Mouse (Mus musculus) CH12.LX (cell line): ENCODE measurements around the gene Haus3. TPM values are rescaled to one million over a fixed set of nuclear protein-coding genes. Genes with fewer than 3 reads are reported as not detected.

Experiments used
- DNase-seq: peaks from one replicate; pipeline ENCODE4 v3.0.0-alpha.2; 2013; ENCODE audit errors: extremely low read depth
- H3K27ac ChIP-seq: 2 replicates; pipeline ENCODE4 v1.5.1; 2012; ENCODE audit warnings: low read depth, mild to moderate bottlenecking, control low read depth, moderate library complexity; ENCODE audit not compliant: insufficient read depth
- H3K27me3 ChIP-seq: replicated peaks from 2 replicates; pipeline ENCODE3; 2012; ENCODE audit warnings: inconsistent platforms
- H3K36me3 ChIP-seq, 2 experiments: replicated peaks in 1 of 2; 2 replicates each; pipeline versions ENCODE3 to v1.6.1; 2012; ENCODE audit warnings: inconsistent platforms in 1 of 2, low read length in 1 of 2, mild to moderate bottlenecking in 1 of 2, mixed read lengths in 1 of 2, moderate library complexity in 1 of 2; ENCODE audit not compliant: control insufficient read depth in 1 of 2, insufficient read depth in 1 of 2
- H3K4me1 ChIP-seq, 2 experiments: 2 replicates each; pipeline ENCODE4 v1.6.1; 2012; ENCODE audit warnings: inconsistent platforms in 1 of 2, moderate library complexity in 1 of 2; ENCODE audit not compliant: insufficient read depth in 2 of 2, control insufficient read depth in 1 of 2
- H3K4me2 ChIP-seq: 2 replicates; pipeline ENCODE4 v1.6.1; 2012; ENCODE audit warnings: low read depth, mild to moderate bottlenecking, control low read depth; ENCODE audit not compliant: poor library complexity, insufficient read depth, severe bottlenecking
- H3K4me3 ChIP-seq, 3 experiments: fragments of 150-350 bp in 1 of 3; sonication (generic) in 1 of 3; replicated peaks in 1 of 3; 2 replicates each; pipeline versions ENCODE3 to v1.5.1; 2011 to 2012; ENCODE audit warnings: low read depth in 2 of 3, low read length in 2 of 3, mild to moderate bottlenecking in 2 of 3, moderate library complexity in 2 of 3, control low read depth in 1 of 3, improper control_type of control experiment in 1 of 3, inconsistent platforms in 1 of 3, mixed read lengths in 1 of 3; ENCODE audit not compliant: poor library complexity in 1 of 3
- H3K79me2 ChIP-seq: replicated peaks from 2 replicates; pipeline ENCODE4 v1.6.1; 2012; ENCODE audit warnings: mild to moderate bottlenecking, moderate library complexity; ENCODE audit not compliant: control insufficient read depth, poor library complexity, insufficient read depth, severe bottlenecking; ENCODE audit errors: extremely low read depth
- H3K9ac ChIP-seq: 2 replicates; pipeline ENCODE4 v1.6.1; 2012; ENCODE audit warnings: low read depth, mild to moderate bottlenecking, control low read depth, moderate library complexity; ENCODE audit not compliant: insufficient read depth
- H3K9me3 ChIP-seq: replicated peaks from 2 replicates; pipeline ENCODE3; 2012; ENCODE audit warnings: low read length, inconsistent platforms, mixed read lengths
- CHD1 ChIP-seq: IDR thresholded peaks from 2 replicates; pipeline ENCODE4 v1.6.1; 2012; ENCODE audit warnings: low read depth, low read length, improper control_type of control experiment, inconsistent platforms
- CTCF ChIP-seq, 2 experiments: IDR thresholded peaks in 1 of 2; conservative IDR thresholded peaks in 1 of 2; 2 replicates each; pipeline ENCODE4 v1.5.1; 2011 to 2012; ENCODE audit warnings: low read depth in 2 of 2, low read length in 2 of 2, improper control_type of control experiment in 1 of 2, inconsistent platforms in 1 of 2, mild to moderate bottlenecking in 1 of 2, moderate library complexity in 1 of 2
- E2F4 ChIP-seq: IDR thresholded peaks from 2 replicates; pipeline ENCODE4 v1.6.1; 2011; ENCODE audit warnings: low read depth, low read length, improper control_type of control experiment; ENCODE audit not compliant: insufficient replicate concordance
- EP300 ChIP-seq: IDR thresholded peaks from 2 replicates; pipeline ENCODE4 v1.6.1; 2011; ENCODE audit warnings: low read length, improper control_type of control experiment
- GABPA ChIP-seq: IDR thresholded peaks from 2 replicates; pipeline ENCODE4 v1.6.1; 2012; ENCODE audit warnings: low read depth, low read length, improper control_type of control experiment, inconsistent platforms; ENCODE audit not compliant: insufficient replicate concordance
- MAFK ChIP-seq: IDR thresholded peaks from 2 replicates; pipeline ENCODE4 v1.6.1; 2011; ENCODE audit warnings: low read length, improper control_type of control experiment; ENCODE audit not compliant: insufficient replicate concordance
- MAX ChIP-seq: IDR thresholded peaks from 2 replicates; pipeline ENCODE4 v1.6.1; 2011; ENCODE audit warnings: low read length, improper control_type of control experiment
- NELFE ChIP-seq: IDR thresholded peaks from 2 replicates; pipeline ENCODE4 v1.6.1; 2011; ENCODE audit warnings: low read depth, low read length, improper control_type of control experiment
- NRF1 ChIP-seq: IDR thresholded peaks from 2 replicates; pipeline ENCODE4 v1.6.1; 2014; ENCODE audit warnings: low read depth, mild to moderate bottlenecking, inconsistent platforms, low read length, improper control_type of control experiment, moderate library complexity
- PAX5 ChIP-seq: IDR thresholded peaks from 2 replicates; pipeline ENCODE4 v1.6.1; 2012; ENCODE audit warnings: low read length, inconsistent platforms, mixed read lengths
- RAD21 ChIP-seq: IDR thresholded peaks from 2 replicates; pipeline ENCODE4 v1.6.1; 2011; ENCODE audit warnings: low read depth, mild to moderate bottlenecking, low read length, improper control_type of control experiment, moderate library complexity
- SMC3 ChIP-seq: IDR thresholded peaks from 2 replicates; pipeline ENCODE4 v1.6.1; 2011; ENCODE audit warnings: low read depth, low read length, improper control_type of control experiment
- TBP ChIP-seq: conservative IDR thresholded peaks from 2 replicates; pipeline ENCODE4 v1.6.1; 2011; ENCODE audit warnings: low read depth, low read length, improper control_type of control experiment
- UBTF ChIP-seq: IDR thresholded peaks from 2 replicates; pipeline ENCODE4 v1.6.1; 2012; ENCODE audit warnings: low read depth, mild to moderate bottlenecking, inconsistent platforms, low read length, improper control_type of control experiment, moderate library complexity
- USF1 ChIP-seq: IDR thresholded peaks from 2 replicates; pipeline ENCODE4 v1.6.1; 2014; ENCODE audit warnings: low read depth, mild to moderate bottlenecking, inconsistent platforms, low read length, improper control_type of control experiment
- USF2 ChIP-seq: conservative IDR thresholded peaks from 2 replicates; pipeline ENCODE4 v1.6.1; 2011; ENCODE audit warnings: low read depth, low read length, improper control_type of control experiment
- ZC3H11A ChIP-seq: IDR thresholded peaks from 2 replicates; pipeline ENCODE4 v1.6.1; 2012; ENCODE audit warnings: low read depth, mild to moderate bottlenecking, inconsistent platforms, low read length, improper control_type of control experiment
- ZKSCAN1 ChIP-seq: IDR thresholded peaks from 2 replicates; pipeline ENCODE4 v1.6.1; 2012; ENCODE audit warnings: low read depth, inconsistent platforms, low read length, improper control_type of control experiment, borderline replicate concordance
- dilution Hi-C: fragments of 300-500 bp; cut with MboI; formaldehyde crosslinking; loops from 2 replicates; pipeline ENCODE4 v1.14.3; 2020; ENCODE audit warnings: low sequenced_read_pairs; ENCODE audit not compliant: extremely low pct_unique_long_range_greater_than_20kb, extremely low pct_ligation_motif_present
- in situ Hi-C: fragments of 300-500 bp; cut with MboI; formaldehyde crosslinking; loops from 3 replicates; pipeline ENCODE4 v1.14.3; 2019; ENCODE audit warnings: low sequenced_read_pairs, low pct_ligation_motif_present, low pct_unique_long_range_greater_than_20kb, mixed read lengths
- polyA plus RNA-seq: library from polyadenylated mRNA; unstranded; fragments of >175 nt; gene quantifications from 2 replicates; pipeline ENCODE4 v1.2.1, GENCODE M21; 2012; ENCODE audit warnings: low read depth; ENCODE audit not compliant: insufficient read length
- total RNA-seq, 2 experiments: library from RNA; depleted of rRNA; stranded (reverse); fragments of 300-350 nt in 1 of 2; fragments of >200 nt in 1 of 2; gene quantifications; 2 replicates each; pipeline ENCODE4 v1.2.3; 2012 to 2014

Haus3 gene
- total and polyA plus RNA-seq, 3 experiments = 16.0 to 66.0 (median 51.5) TPM

DNA sequence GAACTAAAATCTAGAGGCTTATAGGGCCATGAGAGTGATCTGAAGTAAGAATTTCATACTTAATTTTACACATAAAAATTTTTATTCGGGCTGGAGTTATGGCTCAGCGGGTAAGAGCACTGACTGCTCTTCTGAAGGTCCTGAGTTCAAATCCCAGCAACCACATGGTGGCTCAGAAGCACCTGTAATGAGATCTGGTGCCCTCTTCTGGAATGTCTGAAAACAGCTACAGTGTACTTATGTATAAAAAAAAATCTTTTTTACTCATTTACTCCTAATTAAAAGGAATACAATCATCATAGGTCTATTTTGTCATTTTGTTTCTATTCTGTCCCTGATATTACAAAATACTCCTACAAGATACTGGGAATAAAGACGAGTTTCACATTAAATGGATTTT lies 21.8 kb downstream of the Haus3 start:
- H3K4me3 ChIP-seq = no peak overlapping the region
- no peaks in the 10 kb centered on the region for H3K36me3 ChIP-seq
- no peaks in the 10 kb centered on the region for H3K79me2 ChIP-seq
- in situ Hi-C loops = no loop called here
- H3K27me3 ChIP-seq = no peaks in the 10 kb centered on the region
- dilution Hi-C loops = no loop called here
- no peaks in the 10 kb centered on the region for H3K9me3 ChIP-seq
- H3K27ac ChIP-seq = no peak overlapping the region
- no peak for DNase-seq
- H3K9ac ChIP-seq = no peak overlapping the region
- H3K4me1 ChIP-seq = no peaks in the 10 kb centered on the region
- no peak overlapping the region for H3K4me2 ChIP-seq
- TF ChIP-seq USF1 (no peak), CTCF (conservative IDR thresholded peaks at IDR 0.05 in 1 of 2, IDR thresholded peaks at IDR 0.05 in 1 of 2; ENCODE audit: low read depth in 2 of 2, low read length in 2 of 2) (peak in 1 of 2 experiments; percentile 27; a peak in 2 of 4 replicates)

DNA sequence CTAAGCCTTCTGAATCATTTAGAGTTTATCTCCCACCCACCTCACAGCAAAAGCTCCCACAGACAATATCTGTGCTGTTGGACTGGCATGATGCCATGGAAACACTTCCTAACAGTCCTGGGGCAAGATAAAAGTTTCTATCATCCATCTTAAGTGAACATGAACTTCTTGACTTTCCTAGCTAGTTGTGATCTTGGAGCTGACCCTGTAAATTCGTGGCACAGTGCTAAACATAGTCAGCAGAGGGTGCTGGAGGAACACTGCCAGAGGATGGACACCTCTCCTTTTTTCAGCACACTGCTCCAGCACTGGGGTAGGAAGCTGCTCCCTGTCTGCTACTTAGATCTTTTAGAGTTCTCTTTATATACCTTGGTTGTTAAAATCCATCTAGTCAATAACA lies 29.6 kb downstream of the Haus3 start:
- Histone ChIP-seq H3K36me3 (no peaks in the 10 kb centered on the region), H3K79me2 (no peaks in the 10 kb centered on the region), H3K9ac (no peak overlapping the region), H3K27me3 (no peaks in the 10 kb centered on the region), H3K27ac (no peak overlapping the region), H3K4me3 (no peak overlapping the region), H3K4me1 (peaks cover 0 to 9% of the 10 kb centered on the region in 2 experiments; a peak in 2 of 4 replicates)
- dilution Hi-C loops = no loop called here
- TF ChIP-seq NELFE = peak; percentile 25; the same call in 1 of the 2 replicates
- no peak for TF ChIP-seq TBP
- TF ChIP-seq USF2 = no peak
- no peak for TF ChIP-seq ZKSCAN1
- TF ChIP-seq RAD21 = peak; percentile 91
- TF ChIP-seq GABPA = no peak
- no peak for TF ChIP-seq EP300
- TF ChIP-seq SMC3 = peak; percentile 77
- TF ChIP-seq UBTF = no peak
- TF ChIP-seq MAX = no peak
- TF ChIP-seq CTCF (conservative IDR thresholded peaks at IDR 0.05 in 1 of 2, IDR thresholded peaks at IDR 0.05 in 1 of 2; ENCODE audit: low read depth in 2 of 2, low read length in 2 of 2) = peak; percentile 38 to 90; a peak in 3 of 4 replicates
- no peak for TF ChIP-seq PAX5
- no peak for TF ChIP-seq NRF1
- TF ChIP-seq MAFK = no peak
- TF ChIP-seq ZC3H11A = no peak
- TF ChIP-seq CHD1 = no peak
- TF ChIP-seq E2F4 = no peak
- TF ChIP-seq, all 38 proteins: peak for 4
- in situ Hi-C loops = no loop called here
- H3K4me2 ChIP-seq = no peak overlapping the region
- no peaks in the 10 kb centered on the region for H3K9me3 ChIP-seq
- peak; percentile 47 for DNase-seq
